Mouse (Mus musculus) midbrain, embryonic 11.5 days (tissue): Measurements from ENCODE around the gene Mybbp1a. TPM values are rescaled to one million over a fixed set of nuclear protein-coding genes. Genes with fewer than 3 reads are reported as not detected.
A peak's percentile ranks its signal among the peaks of the same experiment; 100 is the strongest.

Experiments used
- ATAC-seq: fragments of 200-750 bp; cut with Nextera tagmentation; 2 replicates; pipeline ENCODE4 v1.8.0; 2017; ENCODE audit warnings: moderate TSS enrichment, moderate library complexity; ENCODE audit not compliant: low FRiP score
- DNase-seq: peaks from one replicate; pipeline ENCODE4 v3.0.0; 2015; ENCODE audit warnings: low spot score; ENCODE audit errors: missing footprints
- H3K27ac ChIP-seq: fragments of 300-500 bp; sonication (generic); 2 replicates; pipeline ENCODE4 v1.5.1; 2014; ENCODE audit warnings: low read depth, low read length
- H3K27me3 ChIP-seq: fragments of 300-500 bp; sonication (generic); 2 replicates; pipeline ENCODE4 v1.6.1; 2014; ENCODE audit warnings: mild to moderate bottlenecking, low read length, moderate library complexity, mixed read lengths; ENCODE audit not compliant: control insufficient read depth, insufficient read depth
- H3K36me3 ChIP-seq: fragments of 300-500 bp; sonication (generic); 2 replicates; pipeline ENCODE4 v1.6.1; 2014; ENCODE audit warnings: mild to moderate bottlenecking, low read length, moderate library complexity, mixed read lengths; ENCODE audit not compliant: control insufficient read depth, insufficient read depth
- H3K4me1 ChIP-seq: fragments of 300-500 bp; sonication (generic); 2 replicates; pipeline ENCODE4 v1.6.1; 2014; ENCODE audit warnings: low read length; ENCODE audit not compliant: control insufficient read depth, insufficient read depth
- H3K4me2 ChIP-seq: fragments of 300-500 bp; sonication (generic); 2 replicates; pipeline ENCODE4 v1.6.1; 2014; ENCODE audit warnings: mild to moderate bottlenecking, moderate library complexity
- H3K4me3 ChIP-seq: fragments of 300-500 bp; sonication (generic); 2 replicates; pipeline ENCODE4 v1.5.1; 2014; ENCODE audit warnings: low read depth, low read length
- H3K9ac ChIP-seq: fragments of 300-500 bp; sonication (generic); 2 replicates; pipeline ENCODE4 v1.6.1; 2014; ENCODE audit warnings: low read length
- H3K9me3 ChIP-seq: fragments of 300-500 bp; sonication (generic); 2 replicates; pipeline ENCODE4 v1.6.1; 2016; ENCODE audit warnings: low read length; ENCODE audit not compliant: control insufficient read depth
- WGBS: fragments of 180-500 bp; shearing (Covaris S2); extraction: QIAGEN DNeasy Blood & Tissue Kit; methylation state at CpG from one replicate; pipeline ENCODE4 v1.1.7; 2014; 5-methylcytosine and 5-hydroxymethylcytosine counted together
- polyA plus RNA-seq: library from polyadenylated mRNA; unstranded; fragments of >200 nt; fragmentation: Nextera tagmentation; extraction: Ambion mirVana; gene quantifications from 2 replicates; pipeline ENCODE4 v1.2.1, GENCODE M21; 2014

Mybbp1a gene
- polyA plus RNA-seq = 142 and 144 TPM in 2 replicates

DNA sequence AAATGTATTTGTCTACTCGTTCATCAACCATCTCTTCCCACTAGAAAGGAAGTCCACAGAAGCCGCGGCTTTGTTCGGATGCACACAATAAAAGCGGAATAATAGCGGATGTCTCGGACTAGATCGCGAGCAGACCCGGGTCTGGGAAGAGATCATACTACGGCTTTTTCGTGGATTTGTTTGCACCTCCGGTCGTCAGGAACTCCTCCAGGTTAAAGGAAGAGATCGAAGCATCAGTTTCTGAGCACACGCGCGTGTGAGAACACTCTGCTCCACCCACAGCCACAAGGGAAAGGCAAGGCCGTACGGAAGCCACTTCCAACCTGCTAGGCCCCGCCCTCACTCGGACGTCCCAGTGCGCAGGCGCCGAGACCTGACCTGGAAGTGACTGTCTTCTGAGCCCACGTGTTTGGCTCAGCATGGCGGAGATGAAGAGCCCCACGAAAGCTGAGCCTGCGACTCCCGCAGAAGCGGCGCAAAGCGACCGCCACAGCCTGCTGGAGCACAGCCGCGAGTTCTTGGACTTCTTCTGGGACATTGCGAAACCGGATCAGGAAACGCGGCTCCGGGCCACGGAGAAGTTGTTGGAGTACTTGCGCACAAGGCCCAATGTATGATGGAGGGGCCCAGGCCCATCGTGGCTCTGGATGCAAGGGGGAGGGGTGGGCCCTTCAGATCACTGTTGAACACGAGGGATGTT lies at the start of gene Mybbp1a:
Gene Mybbp1a, plus strand, starts transcription at position 391 of the 700 bp plus-strand sequence.
- peak; percentile 95 for ATAC-seq
- H3K9ac ChIP-seq = peak within 1 kb of the TSS; percentile 62
- under 1% methylated on average over 46 of the region's 46 CpGs for WGBS
- H3K4me3 ChIP-seq = peak within 1 kb of the TSS; percentile 88
- H3K27me3 ChIP-seq = no peaks in the 10 kb centered on the region
- H3K9me3 ChIP-seq = no peaks in the 10 kb centered on the region
- peak within 1 kb of the TSS; percentile 91 for H3K4me2 ChIP-seq
- peaks cover 23% of the 10 kb centered on the region for H3K36me3 ChIP-seq
- H3K4me1 ChIP-seq = peaks cover 8% of the 10 kb centered on the region
- DNase-seq = peak; percentile 100
- H3K27ac ChIP-seq = peak within 1 kb of the TSS; percentile 56

DNA sequence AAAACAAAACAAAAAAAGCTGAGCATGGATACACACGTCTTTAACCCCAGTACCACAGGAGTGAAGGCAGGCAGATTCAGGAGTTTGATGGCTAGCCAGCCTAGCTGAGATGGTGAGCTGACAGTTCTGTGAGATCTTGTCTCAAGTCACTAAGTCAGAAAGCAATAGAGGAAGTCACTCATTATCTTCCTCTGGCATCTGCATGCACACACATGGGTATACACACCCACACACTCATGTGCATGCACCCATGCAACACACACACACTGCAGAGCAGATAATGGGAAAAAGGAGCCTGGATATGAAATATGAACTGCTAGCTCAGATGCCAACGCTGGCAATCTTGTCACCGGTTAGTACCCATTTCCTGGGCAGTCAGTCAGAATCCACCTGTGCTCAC lies 47.9 kb upstream of the Mybbp1a start:
- Histone ChIP-seq H3K9ac (no peak overlapping the region), H3K27ac (no peak overlapping the region), H3K36me3 (no peaks in the 10 kb centered on the region), H3K27me3 (no peaks in the 10 kb centered on the region), H3K4me2 (no peak overlapping the region), H3K9me3 (no peaks in the 10 kb centered on the region), H3K4me3 (no peak overlapping the region), H3K4me1 (no peaks in the 10 kb centered on the region)
- no peak for ATAC-seq
- 97% methylated on average over 3 of the region's 3 CpGs for WGBS
- DNase-seq = peak; percentile 33

DNA sequence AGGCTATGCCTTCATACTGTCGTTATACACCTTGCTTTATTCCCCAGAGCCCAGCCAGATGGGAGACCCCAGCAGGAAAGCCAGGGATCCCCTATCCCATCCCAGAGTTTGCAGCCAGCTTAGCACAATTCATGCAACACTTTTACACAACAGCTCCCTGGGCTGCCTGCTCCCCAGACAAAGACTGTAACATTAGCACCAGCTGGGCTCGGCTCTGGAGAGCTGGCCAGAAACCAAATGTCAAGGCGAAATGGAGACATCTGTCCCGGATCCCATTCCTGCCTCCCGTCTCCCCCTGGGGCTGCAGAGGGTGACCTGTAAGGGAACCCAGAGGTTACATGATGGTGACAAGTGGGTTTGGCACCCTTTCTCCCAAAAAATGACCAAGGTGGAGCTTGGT lies 47.5 kb upstream of the Mybbp1a start:
- ATAC-seq = no peak
- 73% methylated on average over 5 of the region's 5 CpGs for WGBS
- Histone ChIP-seq H3K9ac (no peak overlapping the region), H3K4me1 (no peaks in the 10 kb centered on the region), H3K27ac (no peak overlapping the region), H3K4me2 (no peak overlapping the region), H3K4me3 (no peak overlapping the region), H3K36me3 (no peaks in the 10 kb centered on the region), H3K9me3 (no peaks in the 10 kb centered on the region), H3K27me3 (no peaks in the 10 kb centered on the region)
- peak; percentile 26 for DNase-seq

DNA sequence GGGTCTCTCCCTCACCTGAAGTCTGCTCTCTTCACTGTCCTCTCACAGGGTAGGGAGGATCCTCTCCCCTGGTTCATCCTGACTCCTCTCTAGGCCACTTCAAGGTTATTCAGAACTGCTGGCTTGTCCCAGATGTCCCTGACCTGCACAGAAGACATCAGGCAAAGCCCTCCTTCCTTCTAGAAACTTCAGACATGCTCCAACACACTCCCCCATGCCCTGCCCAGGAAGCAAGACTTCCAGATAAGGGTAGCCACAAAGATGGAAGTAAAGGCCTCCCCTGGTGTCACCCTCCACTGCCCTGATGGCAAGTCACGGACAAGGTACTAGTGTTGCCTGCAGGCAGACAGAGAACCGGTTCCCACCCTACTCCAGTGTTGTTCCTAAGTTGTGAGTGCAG lies 46.5 kb upstream of the Mybbp1a start:
- H3K4me1 ChIP-seq = no peaks in the 10 kb centered on the region
- H3K4me3 ChIP-seq = no peak overlapping the region
- H3K27ac ChIP-seq = no peak overlapping the region
- 78% methylated on average over 2 of the region's 2 CpGs for WGBS
- no peak for ATAC-seq
- peak; percentile 53 for DNase-seq
- no peaks in the 10 kb centered on the region for H3K36me3 ChIP-seq
- no peaks in the 10 kb centered on the region for H3K9me3 ChIP-seq
- no peak overlapping the region for H3K4me2 ChIP-seq
- no peaks in the 10 kb centered on the region for H3K27me3 ChIP-seq
- H3K9ac ChIP-seq = no peak overlapping the region

- Histone ChIP-seq H3K27me3 (no peaks in the 10 kb centered on the region), H3K4me3 (no peak overlapping the region), H3K36me3 (no peaks in the 10 kb centered on the region), H3K9ac (no peak overlapping the region), H3K4me1 (no peaks in the 10 kb centered on the region), H3K4me2 (no peak overlapping the region), H3K9me3 (no peaks in the 10 kb centered on the region), H3K27ac (no peak overlapping the region)
- ATAC-seq (no peak), DNase-seq (peak; percentile 19)
- 89% methylated on average over 6 of the region's 6 CpGs for WGBS
These were observed 45.5 kb upstream of the Mybbp1a start for GRCm38 (mm10) chr11:72395652-72396051.

- Histone ChIP-seq H3K4me1 (no peaks in the 10 kb centered on the region), H3K4me2 (no peak overlapping the region), H3K9ac (no peak overlapping the region), H3K36me3 (no peaks in the 10 kb centered on the region), H3K27me3 (no peaks in the 10 kb centered on the region), H3K4me3 (no peak overlapping the region), H3K27ac (no peak overlapping the region), H3K9me3 (no peaks in the 10 kb centered on the region)
- ATAC-seq = no peak
- DNase-seq = peak; percentile 4
- 89% methylated on average over 7 of the region's 7 CpGs for WGBS
These were observed 44.5 kb upstream of the Mybbp1a start for GRCm38 (mm10) chr11:72396621-72397020.

DNA sequence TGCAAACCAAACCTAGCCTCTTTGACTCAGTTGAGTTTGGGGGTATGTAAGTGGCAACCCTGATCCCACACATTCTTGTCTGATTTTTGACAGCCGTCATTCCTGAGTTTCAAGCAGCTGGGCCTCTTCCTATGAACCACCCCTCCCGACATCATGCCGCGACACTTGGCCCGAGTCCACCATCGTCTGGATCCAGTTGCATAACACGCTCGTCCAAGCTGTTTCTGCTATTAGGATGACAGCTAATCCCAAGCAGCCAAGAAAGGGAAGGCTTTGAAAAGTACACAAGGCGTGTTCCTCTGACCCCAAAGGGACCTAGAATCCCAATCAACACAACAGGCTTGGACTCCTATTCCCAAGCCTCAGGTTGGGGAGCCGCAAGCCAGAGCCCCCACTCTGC lies 44.1 kb upstream of the Mybbp1a start:
- H3K27me3 ChIP-seq = no peaks in the 10 kb centered on the region
- no peaks in the 10 kb centered on the region for H3K36me3 ChIP-seq
- no peak overlapping the region for H3K4me2 ChIP-seq
- DNase-seq (peak; percentile 41), ATAC-seq (no peak)
- 88% methylated on average over 10 of the region's 10 CpGs for WGBS
- no peaks in the 10 kb centered on the region for H3K4me1 ChIP-seq
- H3K9ac ChIP-seq = no peak overlapping the region
- no peak overlapping the region for H3K27ac ChIP-seq
- H3K4me3 ChIP-seq = no peak overlapping the region
- H3K9me3 ChIP-seq = no peaks in the 10 kb centered on the region

- peak; percentile 56 for DNase-seq
- 88% methylated on average over 8 of the region's 8 CpGs for WGBS
- ATAC-seq = no peak
These were observed 43.2 kb upstream of the Mybbp1a start for GRCm38 (mm10) chr11:72397811-72398525.

DNA sequence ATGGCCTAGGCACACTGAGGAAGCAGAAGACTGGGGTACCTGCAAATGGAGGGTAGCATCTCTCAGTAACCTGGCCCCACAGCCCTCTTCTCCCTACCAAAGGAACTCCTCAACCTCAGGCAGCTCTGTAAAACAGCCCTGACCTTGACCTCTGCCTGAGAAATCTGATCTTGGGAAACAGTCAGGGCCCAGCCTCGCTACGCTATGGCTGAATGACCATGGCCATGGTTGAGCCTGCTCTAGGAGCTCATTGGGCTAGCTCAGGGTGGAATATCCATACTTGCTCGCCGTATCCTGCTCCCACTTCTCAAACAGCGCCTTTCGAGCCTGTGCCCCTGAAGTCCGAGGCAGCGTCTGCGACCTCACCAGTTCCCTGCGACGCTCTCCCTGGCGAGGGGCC lies 40.1 kb upstream of the Mybbp1a start:
- WGBS = 94% methylated on average over 12 of the region's 12 CpGs
- H3K9ac ChIP-seq = no peak overlapping the region
- H3K4me2 ChIP-seq = no peak overlapping the region
- H3K27me3 ChIP-seq = no peaks in the 10 kb centered on the region
- DNase-seq = no peak
- no peaks in the 10 kb centered on the region for H3K4me1 ChIP-seq
- no peak overlapping the region for H3K27ac ChIP-seq
- no peak overlapping the region for H3K4me3 ChIP-seq
- H3K36me3 ChIP-seq = no peaks in the 10 kb centered on the region
- no peak for ATAC-seq
- H3K9me3 ChIP-seq = no peaks in the 10 kb centered on the region

More at GRCm38 (mm10) chr11:72397811-72398525, 43.2 kb upstream of the Mybbp1a start:
- Histone ChIP-seq H3K27ac (no peak overlapping the region), H3K27me3 (no peaks in the 10 kb centered on the region), H3K4me1 (no peaks in the 10 kb centered on the region), H3K36me3 (no peaks in the 10 kb centered on the region), H3K4me3 (no peak overlapping the region), H3K9ac (no peak overlapping the region), H3K9me3 (no peaks in the 10 kb centered on the region), H3K4me2 (no peak overlapping the region)
